Mouse (Mus musculus): ENCODE measurements around the gene Spin2-ps6.
"Not testable (repeated sequence)": the region's sequence is repeated elsewhere in the genome, so short reads cannot be mapped to it uniquely, and the experiment has no call there.

Gene Spin2-ps6

GRCm38 (mm10) chrX:33234569-33234968, at the start of gene Spin2-ps6:
Gene Spin2-ps6, plus strand, starts transcription at chrX:33234869.
- not testable (repeated sequence) for DNase-seq (ENCODE audit: low spot score)
